Mouse (Mus musculus): ENCODE measurements around the gene Dach1.

GRCm38 (mm10) chr14:97754400-97754799 is 415.2 kb downstream of the Dach1 start:
- TF ChIP-seq CTCF (IDR thresholded peaks at IDR 0.05; ENCODE audit: control insufficient read depth, insufficient read depth, low read length): no peak
- no peak for TF ChIP-seq POLR2A (IDR thresholded peaks at IDR 0.05; ENCODE audit: borderline replicate concordance, control insufficient read depth, low read depth, low read length)

Measured in bone marrow, adult 2 months (tissue).